Mouse (Mus musculus): ENCODE measurements around the gene Ppara.

Gene Ppara

DNA sequence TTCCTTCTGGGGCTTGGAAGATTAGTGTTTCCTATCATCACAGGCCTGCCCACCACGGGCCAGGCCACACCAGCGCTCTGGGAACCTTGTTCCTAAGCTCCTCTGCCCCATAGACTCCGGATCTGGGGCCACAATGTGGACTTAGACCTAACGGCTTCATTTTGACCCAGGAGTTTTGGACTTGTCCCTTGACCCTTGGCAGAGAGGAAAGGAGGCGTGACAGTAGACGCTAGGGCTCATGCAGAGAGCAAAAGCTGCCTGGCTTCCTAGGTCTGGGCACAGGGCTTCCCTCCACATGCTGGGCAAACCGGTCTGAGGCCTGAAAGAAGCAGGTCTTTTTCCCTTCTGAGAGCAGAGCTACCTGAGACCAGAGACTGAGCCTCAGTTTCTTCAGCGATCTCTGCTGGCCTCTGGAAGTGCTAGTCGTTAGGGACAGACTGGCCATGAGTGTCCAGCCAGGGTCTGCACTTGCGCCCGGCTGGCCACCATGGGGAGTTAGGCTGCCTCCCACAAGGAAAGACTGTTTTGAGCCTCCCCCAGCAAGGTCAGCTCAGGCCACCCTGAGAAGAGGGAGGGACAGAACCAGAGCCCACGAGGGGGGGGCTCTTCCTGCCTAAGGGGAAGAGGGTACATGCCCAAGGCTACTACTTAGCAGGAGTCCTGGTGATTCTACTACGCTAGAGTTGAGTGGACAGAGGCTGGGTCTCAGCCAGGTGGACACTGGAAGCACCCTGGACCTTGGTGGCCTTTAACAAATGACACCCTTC, 29.0 kb upstream of the Ppara start:
- DNase-seq: peak; percentile 24

GRCm38 (mm10) chr15:85706527-85706926, 28.3 kb upstream of the Ppara start:
- peak; percentile 12 for DNase-seq

GRCm38 (mm10) chr15:85707017-85707416, 27.8 kb upstream of the Ppara start:
- peak; percentile 41 for DNase-seq

GRCm38 (mm10) chr15:85707458-85708030, 27.2 kb upstream of the Ppara start:
- peak; percentile 10 for DNase-seq

DNA sequence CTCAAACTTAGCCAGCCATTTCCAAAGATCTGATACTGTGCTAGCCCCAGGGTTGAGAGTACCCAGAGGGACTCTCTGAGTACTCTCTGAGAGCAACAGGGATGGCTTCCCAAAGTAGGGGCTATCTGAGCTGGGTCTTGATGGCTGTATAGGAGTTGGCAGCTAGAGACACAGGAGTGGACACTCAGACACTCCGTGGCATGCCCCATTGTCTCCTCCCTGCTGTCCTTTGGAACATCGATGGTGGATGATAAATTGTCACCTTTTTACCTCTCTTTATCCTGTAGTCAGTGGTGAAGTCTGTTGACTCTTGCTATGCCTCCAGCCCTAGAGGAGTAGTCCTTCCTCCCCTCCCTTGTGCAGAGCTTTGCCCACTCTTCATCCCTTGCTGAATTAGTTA, 26.6 kb upstream of the Ppara start:
- DNase-seq: peak; percentile 26

- peak; percentile 46 for DNase-seq
These were observed 25.9 kb upstream of the Ppara start for GRCm38 (mm10) chr15:85708843-85709242.

GRCm38 (mm10) chr15:85709268-85709973, 25.4 kb upstream of the Ppara start:
- peak; percentile 92 for DNase-seq

DNA sequence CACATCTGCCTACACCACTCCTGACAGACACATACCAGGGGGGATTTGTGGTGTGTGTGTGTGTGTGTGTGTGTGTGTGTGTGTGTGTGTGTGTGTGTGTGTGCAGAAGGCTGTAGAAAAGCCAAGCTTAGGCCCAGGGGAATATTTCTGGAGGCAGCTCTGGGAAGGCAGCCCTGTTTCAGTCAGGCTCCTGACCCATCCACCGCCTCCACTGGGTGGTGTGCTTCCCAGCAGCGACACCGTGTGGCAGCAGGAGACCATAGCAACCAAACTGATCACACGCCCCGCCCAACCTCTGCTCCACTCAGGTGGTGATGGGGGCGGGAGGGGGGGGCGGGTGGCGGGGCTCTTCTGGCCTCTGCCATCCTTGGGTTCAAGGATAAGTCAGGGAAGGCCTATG, 24.6 kb upstream of the Ppara start:
- peak; percentile 84 for DNase-seq

DNA sequence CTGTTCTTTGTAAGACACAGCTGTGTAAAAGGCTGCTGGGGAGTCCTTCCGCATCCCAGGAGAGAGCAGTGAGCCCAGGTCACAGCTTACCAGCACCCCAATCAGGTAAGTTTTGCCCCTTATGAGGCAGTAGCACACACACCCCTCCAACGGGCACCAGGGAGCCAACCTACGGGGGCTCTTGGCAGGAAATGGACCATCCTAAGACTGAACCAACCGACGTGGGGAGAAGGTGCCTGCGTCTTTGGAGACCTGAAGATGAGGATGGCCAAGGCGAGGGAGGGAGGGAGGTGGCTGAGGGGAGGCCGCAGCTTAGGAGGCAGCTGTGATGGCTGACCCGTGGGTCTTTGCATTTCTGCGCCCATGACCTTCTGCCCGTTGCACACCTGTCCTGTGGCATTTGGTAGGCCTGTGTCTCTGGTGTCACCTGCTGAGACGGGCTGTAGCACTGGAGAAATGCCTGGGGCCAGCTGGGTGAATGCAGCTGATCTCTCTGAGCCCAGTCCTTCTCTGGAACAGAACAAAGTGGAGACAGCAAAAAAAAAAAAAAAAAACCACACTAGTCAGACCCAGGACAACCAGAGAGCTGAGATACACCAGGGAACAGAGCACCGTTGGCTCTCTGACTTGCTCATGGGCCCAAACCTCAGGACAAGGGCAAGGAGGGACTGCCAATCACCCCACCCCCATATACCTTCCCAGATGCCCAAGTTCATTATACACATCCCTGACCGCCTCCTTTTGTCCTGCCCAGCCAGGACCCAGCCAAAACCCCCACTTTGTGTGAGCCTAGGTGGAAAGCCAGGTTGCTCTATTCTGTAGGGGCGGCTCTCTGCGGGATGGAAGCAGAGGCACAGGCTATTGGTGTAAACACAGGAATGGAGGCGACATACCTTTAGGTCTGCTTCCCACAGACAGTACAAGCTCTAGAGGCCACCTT, 23.9 kb upstream of the Ppara start:
- DNase-seq: peak; percentile 36

DNA sequence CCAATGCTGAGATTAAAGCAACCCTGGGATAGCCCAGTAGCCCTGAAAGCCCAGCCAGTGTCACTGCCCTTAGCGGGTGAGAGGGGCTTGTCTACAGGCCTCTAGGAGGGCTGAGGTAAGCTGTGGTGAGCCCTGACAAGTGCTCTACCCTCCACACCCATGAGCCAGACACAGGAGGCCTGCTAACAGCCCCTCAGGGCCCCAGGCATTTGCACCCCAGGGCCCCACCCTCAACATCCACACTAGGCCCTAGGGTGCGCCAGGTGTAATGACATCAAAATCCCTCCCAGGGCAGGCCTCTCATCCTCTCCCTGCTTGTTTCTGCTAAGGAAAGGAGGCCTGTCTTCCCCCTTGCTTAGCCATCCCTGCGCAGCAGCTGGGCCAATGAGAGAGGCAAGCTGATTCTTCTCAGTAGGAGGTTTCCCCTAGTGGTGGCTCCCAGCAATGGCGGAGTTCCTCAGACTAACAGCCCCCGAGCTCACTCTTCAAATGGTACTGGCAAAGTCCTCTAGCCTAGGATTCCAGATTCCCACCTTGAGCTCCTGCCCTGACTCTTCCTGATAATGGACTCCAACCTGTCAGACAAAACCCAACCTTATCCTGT, 22.1 kb upstream of the Ppara start:
- DNase-seq: no peak

DNA sequence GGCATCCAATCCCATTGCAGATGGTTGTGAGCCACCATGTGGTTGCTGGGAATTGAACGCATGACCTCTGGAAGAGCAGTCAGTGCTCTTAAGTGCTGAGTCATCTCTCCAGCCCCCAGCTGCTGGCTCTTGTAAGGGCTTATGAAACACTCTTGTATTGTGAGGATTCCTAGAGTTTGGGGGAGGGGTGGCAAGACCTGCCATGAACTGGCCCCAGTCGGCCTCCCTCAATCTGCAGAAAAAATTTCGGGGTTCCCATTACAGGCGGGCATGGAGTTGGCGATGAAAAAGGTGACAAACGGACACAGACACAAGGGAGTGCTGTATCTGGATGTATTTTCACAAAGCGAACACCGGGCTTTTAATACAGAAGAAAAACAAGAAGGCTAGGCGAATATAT, 21.4 kb upstream of the Ppara start:
- DNase-seq: no peak

DNA sequence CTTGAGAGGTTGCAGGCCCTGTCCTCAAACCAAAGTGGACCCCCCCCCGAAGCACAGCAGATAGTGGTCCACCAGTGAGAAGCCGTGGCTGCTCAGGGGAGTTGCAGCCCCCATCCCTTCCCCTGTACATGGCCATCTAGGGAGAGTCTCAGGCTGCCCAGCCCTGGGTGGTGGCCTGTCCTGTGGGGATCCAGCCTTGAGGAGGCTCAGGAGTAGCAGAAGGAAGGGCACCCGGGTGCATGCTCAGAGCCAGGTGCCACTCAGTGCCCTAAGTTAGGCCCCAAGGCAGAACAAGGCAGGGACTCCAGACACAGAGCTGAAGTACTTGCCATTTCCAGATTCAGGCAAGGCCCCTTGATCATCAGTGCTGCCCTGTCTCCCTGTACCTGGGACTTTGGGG, 19.7 kb upstream of the Ppara start:
- no peak for DNase-seq

- DNase-seq: peak; percentile 87
These were observed 18.7 kb upstream of the Ppara start for GRCm38 (mm10) chr15:85716045-85716444.

- no peak for DNase-seq
These were observed 18.2 kb upstream of the Ppara start for GRCm38 (mm10) chr15:85716591-85716990.

GRCm38 (mm10) chr15:85717008-85717407, 17.8 kb upstream of the Ppara start:
- DNase-seq: no peak

- no peak for DNase-seq
These were observed 17.0 kb upstream of the Ppara start for GRCm38 (mm10) chr15:85717800-85718199.

DNA sequence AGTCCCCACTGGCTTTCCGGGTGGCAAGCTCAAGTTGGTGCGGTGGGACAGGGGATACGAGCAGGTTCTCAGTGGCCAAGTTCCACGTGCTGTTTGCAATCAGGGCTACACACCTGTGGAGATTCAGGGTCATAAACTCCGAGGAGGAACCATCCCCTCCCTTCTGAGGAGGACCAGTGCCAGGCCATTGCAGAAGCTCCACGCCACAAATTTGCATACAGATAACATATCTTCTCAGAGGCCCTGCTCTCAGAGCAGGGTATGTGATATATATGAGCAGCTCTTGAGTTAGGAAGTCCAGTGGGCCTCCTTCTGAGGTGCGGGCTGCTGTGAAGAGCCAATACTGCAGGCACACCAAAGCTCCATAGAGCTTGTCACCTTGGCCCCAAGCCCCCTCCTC, 15.8 kb upstream of the Ppara start:
- no peak for DNase-seq

DNA sequence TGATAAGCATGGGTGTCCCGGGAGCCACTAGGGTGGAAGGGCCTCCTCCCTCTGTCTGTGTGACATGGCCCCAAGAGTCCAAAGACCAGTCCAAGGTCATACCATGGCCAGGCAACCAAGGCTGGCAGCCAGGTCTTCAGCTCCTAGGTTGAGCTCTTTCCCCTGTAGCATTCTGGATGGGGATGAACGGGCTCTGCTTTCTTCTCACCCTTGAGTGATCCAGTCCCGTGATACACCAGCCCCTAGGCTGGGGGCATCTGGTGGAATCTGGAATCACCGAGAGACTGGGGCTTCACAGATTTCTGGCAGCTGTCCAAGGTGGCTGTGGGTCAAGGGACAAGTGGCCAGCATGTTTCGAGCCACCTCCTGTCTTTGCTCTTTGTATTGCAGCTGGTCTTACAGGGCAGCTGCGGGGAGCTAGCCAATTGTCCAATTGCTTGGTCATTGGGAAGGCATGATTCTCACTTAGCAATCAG, 14.4 kb upstream of the Ppara start:
- DNase-seq: no peak

GRCm38 (mm10) chr15:85724271-85725165, 10.3 kb upstream of the Ppara start:
- no peak for DNase-seq

DNA sequence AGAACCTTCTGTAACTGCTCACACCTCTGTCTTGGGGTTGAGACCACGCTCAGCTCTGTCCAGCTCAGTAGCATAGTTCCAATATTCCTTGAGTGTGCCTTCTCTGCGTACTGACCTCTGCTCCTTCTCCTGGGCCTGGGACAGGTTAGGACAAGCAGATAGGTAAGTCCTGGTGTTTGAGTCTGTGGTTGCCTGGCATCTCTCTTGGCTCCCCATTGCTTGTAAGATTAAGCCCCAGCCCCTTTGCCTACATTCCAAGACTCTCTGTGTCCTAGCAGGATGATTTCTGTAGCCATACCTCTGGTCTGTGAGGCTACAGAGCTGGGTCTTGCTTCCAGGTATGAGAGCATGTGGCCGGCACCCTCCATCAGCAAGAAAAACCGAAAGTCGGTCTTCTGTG, 6.6 kb upstream of the Ppara start:
- DNase-seq: no peak

DNA sequence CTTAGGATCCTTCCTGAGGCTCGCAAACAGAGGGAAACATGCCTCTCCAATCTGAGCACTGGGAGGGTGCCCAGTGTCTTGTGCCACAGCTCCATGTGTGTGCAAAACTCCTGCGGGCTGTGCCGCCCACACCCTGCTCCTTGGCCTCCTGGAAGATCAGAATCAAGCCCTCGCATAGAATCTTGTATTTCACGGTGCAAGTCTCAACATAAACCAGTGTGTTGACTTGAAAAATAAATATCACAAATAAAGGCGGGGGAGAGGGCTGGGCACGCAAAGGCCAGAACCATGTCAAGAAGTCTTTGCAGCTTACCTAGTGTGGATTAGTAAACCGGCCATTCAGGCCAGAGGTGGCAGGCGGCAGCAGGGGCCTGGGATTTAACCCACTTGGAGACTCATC, 5.5 kb upstream of the Ppara start:
- DNase-seq: no peak
